Mouse (Mus musculus) lung, embryonic 14.5 days (tissue): ENCODE results near the gene Blvrb. TPM values are rescaled to one million over a fixed set of nuclear protein-coding genes. Genes with fewer than 3 reads are reported as not detected.
A peak's percentile ranks its signal among the peaks of the same experiment; 100 is the strongest.

Experiments used
- ATAC-seq: fragments of 200-750 bp; cut with Nextera tagmentation; 2 replicates; pipeline ENCODE4 v1.8.0; 2017; ENCODE audit warnings: mild to moderate bottlenecking, moderate TSS enrichment, moderate library complexity; ENCODE audit not compliant: insufficient read depth
- DNase-seq: peaks from one replicate; pipeline ENCODE4 v3.0.0-alpha.2; 2015
- H3K27ac ChIP-seq: fragments of 300-500 bp; sonication (generic); 2 replicates; pipeline ENCODE4 v1.5.1; 2014; ENCODE audit warnings: low read depth, mild to moderate bottlenecking, moderate library complexity
- H3K27me3 ChIP-seq: fragments of 300-500 bp; sonication (generic); 2 replicates; pipeline ENCODE4 v1.6.1; 2014; ENCODE audit warnings: low read length, control low read depth; ENCODE audit not compliant: insufficient read depth
- H3K36me3 ChIP-seq: fragments of 300-500 bp; sonication (generic); 2 replicates; pipeline ENCODE4 v1.6.1; 2014; ENCODE audit warnings: control low read depth; ENCODE audit not compliant: insufficient read depth
- H3K4me1 ChIP-seq: fragments of 300-500 bp; sonication (generic); 2 replicates; pipeline ENCODE4 v1.6.1; 2014; ENCODE audit warnings: antibody characterized with exemption, control low read depth; ENCODE audit not compliant: insufficient read depth
- H3K4me2 ChIP-seq: fragments of 300-500 bp; sonication (generic); 2 replicates; pipeline ENCODE4 v1.6.1; 2014; ENCODE audit warnings: mild to moderate bottlenecking
- H3K4me3 ChIP-seq: fragments of 300-500 bp; sonication (generic); 2 replicates; pipeline ENCODE4 v1.5.1; 2014; ENCODE audit warnings: low read depth, low read length
- H3K9ac ChIP-seq: fragments of 300-500 bp; sonication (generic); 2 replicates; pipeline ENCODE4 v1.6.1; 2014
- H3K9me3 ChIP-seq: fragments of 300-500 bp; sonication (generic); 2 replicates; pipeline ENCODE4 v1.6.1; 2016; ENCODE audit warnings: low read depth, low read length, control low read depth
- CTCF ChIP-seq: IDR thresholded peaks from 2 replicates; pipeline ENCODE4 v1.5.1; 2016; ENCODE audit warnings: antibody characterized with exemption, low read depth
- WGBS: fragments of 180-500 bp; shearing (Covaris S2); extraction: QIAGEN DNeasy Blood & Tissue Kit; methylation state at CpG from one replicate; pipeline ENCODE4 v1.1.7; 2014; 5-methylcytosine and 5-hydroxymethylcytosine counted together
- polyA plus RNA-seq: library from polyadenylated mRNA; unstranded; fragments of >200 nt; fragmentation: Nextera tagmentation; extraction: Ambion mirVana; gene quantifications from 2 replicates; pipeline ENCODE4 v1.2.1, GENCODE M21; 2014

Blvrb gene
- polyA plus RNA-seq, 1 experiment from 2014 or later, result 56.0 TPM

DNA sequence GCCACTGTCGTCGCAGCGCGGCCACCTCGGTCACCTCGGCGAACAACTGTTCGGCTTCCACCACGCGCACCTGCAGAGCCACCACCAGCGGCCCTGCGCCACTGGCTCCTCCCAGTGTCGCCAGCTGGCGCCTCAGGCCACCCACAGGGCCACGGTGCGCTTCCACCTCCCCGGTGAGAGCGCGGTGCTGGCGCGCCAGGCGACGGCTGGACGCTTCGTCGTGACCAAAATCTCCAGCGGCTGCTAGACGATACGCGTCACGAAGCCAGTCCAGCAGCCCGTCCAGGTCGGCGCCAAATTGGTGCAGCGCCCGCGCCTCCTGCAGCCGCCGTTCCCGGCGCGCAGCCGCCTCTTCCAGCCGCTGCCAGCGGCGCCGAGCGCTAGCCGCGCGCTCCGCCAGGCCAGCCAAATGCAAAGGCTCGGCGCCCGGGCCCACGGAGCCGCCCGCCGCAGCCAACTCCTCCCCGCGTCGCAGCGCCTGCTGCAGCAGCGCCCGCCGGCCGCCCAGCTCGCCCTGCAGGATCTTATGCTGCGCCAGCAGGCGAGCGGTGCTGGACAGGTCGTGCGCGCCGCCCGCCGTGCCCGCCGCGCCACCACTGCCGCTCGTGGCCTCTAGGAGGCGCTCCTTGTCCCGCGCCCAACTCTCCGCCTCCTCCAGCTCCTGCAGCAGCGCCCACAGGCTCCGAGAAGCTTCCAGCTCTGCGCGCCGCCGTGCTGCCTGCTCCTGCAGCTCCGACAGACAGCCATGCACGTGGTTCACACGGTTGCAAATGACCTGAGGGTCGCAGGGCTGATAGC lies 39.2 kb upstream of the Blvrb start:
- DNase-seq (peak; percentile 83), ATAC-seq (peak; percentile 89)
- Histone ChIP-seq H3K36me3 (no peaks in the 10 kb centered on the region), H3K4me2 (peak overlapping the region; percentile 74), H3K27me3 (peaks cover 61% of the 10 kb centered on the region), H3K27ac (no peak overlapping the region), H3K9me3 (no peaks in the 10 kb centered on the region; the same call in 1 of the 2 replicates), H3K4me3 (peak overlapping the region; percentile 44), H3K9ac (no peak overlapping the region; the same call in 1 of the 2 replicates), H3K4me1 (no peaks in the 10 kb centered on the region)
- WGBS, result under 1% methylated on average over 96 of the region's 96 CpGs
- TF ChIP-seq CTCF, result peak; percentile 72

DNA sequence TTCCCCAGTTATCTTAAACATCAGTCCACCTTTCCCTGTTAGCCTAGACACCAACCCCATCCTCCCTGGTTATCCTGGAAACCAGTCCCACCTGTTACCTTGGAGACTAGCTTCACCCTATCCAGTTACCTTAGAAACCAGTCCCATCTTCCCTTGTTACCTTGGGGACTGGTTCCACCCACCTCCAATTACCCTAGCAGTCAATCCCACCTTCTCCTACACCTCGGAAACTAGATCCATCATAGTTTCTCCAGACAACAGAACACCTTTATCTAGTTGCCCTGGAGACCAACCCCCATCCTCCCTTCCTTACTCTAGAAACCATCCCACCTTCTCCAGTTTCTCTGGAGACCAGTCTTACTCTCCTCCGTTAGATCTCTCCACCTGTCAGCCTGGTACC lies 30.6 kb upstream of the Blvrb start:
- no peak overlapping the region for H3K4me2 ChIP-seq
- WGBS, result 47% methylated on average over 2 of the region's 2 CpGs
- no peak for TF ChIP-seq CTCF
- H3K27me3 ChIP-seq, result no peaks in the 10 kb centered on the region
- no peaks in the 10 kb centered on the region for H3K36me3 ChIP-seq
- DNase-seq, result no peak
- no peak overlapping the region for H3K27ac ChIP-seq
- H3K4me3 ChIP-seq, result no peak overlapping the region
- H3K9me3 ChIP-seq, result no peaks in the 10 kb centered on the region
- no peak overlapping the region for H3K9ac ChIP-seq
- ATAC-seq, result no peak
- H3K4me1 ChIP-seq, result no peaks in the 10 kb centered on the region

DNA sequence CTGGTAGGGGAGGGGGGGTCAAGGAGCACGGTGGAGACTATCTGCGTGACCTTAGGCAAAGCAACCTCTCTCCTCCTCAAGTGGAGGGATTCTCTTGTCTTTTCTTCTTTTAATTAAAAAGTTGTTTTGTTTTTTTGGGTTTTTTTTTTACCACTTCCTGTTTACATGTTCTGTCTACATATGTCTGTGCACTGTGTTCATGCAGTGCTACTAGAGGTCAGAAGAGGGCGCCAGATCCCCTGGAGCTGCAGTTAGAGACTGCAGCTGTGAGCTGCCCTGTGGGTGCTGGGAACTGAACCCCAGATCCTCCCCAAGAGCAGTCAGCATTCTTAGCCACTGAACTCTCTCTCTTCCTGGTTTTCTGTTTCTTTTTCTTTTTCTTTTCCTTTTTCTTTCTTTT lies 28.7 kb upstream of the Blvrb start:
- no peak overlapping the region for H3K4me3 ChIP-seq
- no peak overlapping the region for H3K27ac ChIP-seq
- 59% methylated on average over 3 of the region's 3 CpGs for WGBS
- ATAC-seq (no peak), DNase-seq (peak; percentile 15)
- H3K9ac ChIP-seq, result no peak overlapping the region
- H3K4me1 ChIP-seq, result no peaks in the 10 kb centered on the region
- H3K9me3 ChIP-seq, result no peaks in the 10 kb centered on the region
- H3K4me2 ChIP-seq, result no peak overlapping the region
- peak; percentile 28; the same call in 1 of the 2 replicates for TF ChIP-seq CTCF
- H3K36me3 ChIP-seq, result no peaks in the 10 kb centered on the region
- no peaks in the 10 kb centered on the region for H3K27me3 ChIP-seq

DNA sequence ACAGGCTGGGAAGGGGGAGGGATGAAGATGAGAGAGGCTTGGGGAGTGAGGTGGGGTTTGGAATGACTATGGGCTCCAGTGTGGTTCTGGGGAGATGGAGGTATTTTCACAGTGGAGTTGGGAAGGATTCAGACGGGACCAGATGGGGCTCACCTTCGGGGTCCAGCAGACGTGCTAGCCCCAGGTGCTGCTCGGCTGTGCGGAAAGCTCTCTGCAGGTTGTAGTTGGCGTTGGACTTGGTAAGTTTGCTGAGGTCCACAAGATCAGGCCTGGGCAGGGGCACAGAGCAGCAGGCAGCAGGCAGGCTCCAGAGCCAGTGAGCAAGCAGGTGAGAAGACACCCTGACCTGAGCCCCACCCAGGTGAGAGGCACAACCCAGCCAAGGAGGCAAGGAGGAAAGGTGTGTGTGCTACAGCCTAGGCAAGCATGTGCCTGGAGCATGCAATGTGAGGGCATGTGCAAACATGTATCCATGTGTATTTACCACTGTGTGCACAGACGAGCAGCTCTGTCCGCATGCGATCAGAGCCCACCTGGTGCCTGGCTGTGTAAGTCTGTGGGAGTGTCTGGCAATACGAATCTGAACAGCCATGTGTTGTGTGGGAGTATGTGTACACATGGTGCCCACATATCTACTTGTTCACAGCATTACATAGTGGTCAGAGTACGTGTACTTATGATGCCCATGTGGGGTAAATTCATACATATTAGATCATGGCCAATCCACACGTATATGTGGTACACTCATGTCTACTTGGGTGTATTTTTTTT lies 24.0 kb upstream of the Blvrb start:
- TF ChIP-seq CTCF, result no peak
- Histone ChIP-seq H3K9me3 (no peaks in the 10 kb centered on the region), H3K4me1 (no peaks in the 10 kb centered on the region), H3K4me2 (no peak overlapping the region), H3K27ac (no peak overlapping the region), H3K27me3 (no peaks in the 10 kb centered on the region), H3K4me3 (no peak overlapping the region), H3K36me3 (no peaks in the 10 kb centered on the region), H3K9ac (no peak overlapping the region)
- ATAC-seq (no peak), DNase-seq (no peak)
- WGBS, result 73% methylated on average over 12 of the region's 12 CpGs

DNA sequence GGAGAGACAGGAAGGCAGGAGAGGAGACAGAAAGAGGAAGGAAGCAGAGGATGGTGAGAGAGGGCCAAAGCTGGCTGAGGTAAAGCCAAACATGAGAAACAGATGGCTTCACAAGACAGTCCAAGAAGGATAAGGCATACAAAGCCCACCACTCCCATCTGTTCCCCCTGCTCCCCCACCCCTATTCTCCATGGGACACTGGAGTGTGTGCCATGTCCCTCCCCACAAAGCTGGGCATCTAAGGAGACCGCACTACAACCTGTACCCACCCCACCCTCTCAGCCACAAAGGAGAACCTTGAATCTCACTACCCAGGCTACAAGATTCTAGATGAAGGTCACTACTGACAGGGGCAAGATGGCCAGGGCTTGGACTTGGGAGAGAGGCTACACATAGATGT lies 20.4 kb upstream of the Blvrb start:
- H3K27ac ChIP-seq, result no peak overlapping the region
- no peak overlapping the region for H3K4me2 ChIP-seq
- no peak overlapping the region for H3K4me3 ChIP-seq
- no peak for TF ChIP-seq CTCF
- no peaks in the 10 kb centered on the region for H3K36me3 ChIP-seq
- WGBS, result 94% methylated on average over 1 of the region's 1 CpGs
- no peak for DNase-seq
- H3K9me3 ChIP-seq, result no peaks in the 10 kb centered on the region
- ATAC-seq, result no peak
- no peak overlapping the region for H3K9ac ChIP-seq
- no peaks in the 10 kb centered on the region for H3K4me1 ChIP-seq
- no peaks in the 10 kb centered on the region for H3K27me3 ChIP-seq

DNA sequence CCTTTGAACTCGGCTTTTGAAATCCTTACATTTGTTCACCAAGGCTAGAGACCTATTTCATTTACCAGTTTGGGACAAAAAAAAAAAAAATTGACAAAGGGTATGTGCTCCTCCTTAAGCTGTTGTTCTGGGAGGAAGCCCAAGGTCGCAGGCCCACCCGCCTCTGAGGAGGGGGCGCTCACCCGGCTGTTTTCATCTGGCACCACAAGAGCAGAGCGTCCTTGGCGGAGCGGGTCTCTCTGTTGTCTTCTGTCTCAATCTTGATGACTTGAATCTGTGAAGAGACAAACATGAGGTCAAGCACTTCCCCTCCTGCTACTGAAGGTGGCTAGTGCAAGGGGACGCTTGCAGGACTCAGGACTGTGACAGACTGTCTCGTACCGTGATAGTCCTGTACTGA lies 19.8 kb upstream of the Blvrb start:
- H3K4me1 ChIP-seq, result no peaks in the 10 kb centered on the region
- H3K27ac ChIP-seq, result no peak overlapping the region
- ATAC-seq, result no peak
- peaks cover 2% of the 10 kb centered on the region; the same call in 1 of the 2 replicates for H3K27me3 ChIP-seq
- no peak overlapping the region for H3K4me2 ChIP-seq
- no peak overlapping the region for H3K4me3 ChIP-seq
- H3K36me3 ChIP-seq, result no peaks in the 10 kb centered on the region
- no peak for TF ChIP-seq CTCF
- H3K9me3 ChIP-seq, result no peaks in the 10 kb centered on the region
- WGBS, result 71% methylated on average over 11 of the region's 11 CpGs
- DNase-seq, result no peak
- no peak overlapping the region for H3K9ac ChIP-seq

DNA sequence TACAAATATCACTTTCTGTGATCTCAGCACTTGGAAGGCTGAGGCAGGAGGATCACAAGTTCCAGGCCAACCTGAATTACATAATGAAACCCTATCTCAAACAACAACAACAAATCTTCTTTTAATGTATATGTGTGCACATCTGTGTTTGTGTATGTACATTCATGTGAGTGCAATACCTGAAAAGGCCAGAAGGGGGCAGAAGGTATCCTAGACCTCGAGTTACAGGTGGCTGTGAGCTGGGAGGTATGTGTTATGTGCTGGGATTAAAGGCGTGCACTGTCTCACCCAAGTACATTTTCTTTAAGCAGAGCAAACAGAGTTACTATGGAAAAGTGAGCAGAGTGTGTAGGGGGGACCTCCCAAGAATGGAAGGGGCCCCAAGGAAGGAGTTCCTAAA lies 18.6 kb upstream of the Blvrb start:
- no peak overlapping the region for H3K4me3 ChIP-seq
- H3K9me3 ChIP-seq, result no peaks in the 10 kb centered on the region
- no peak overlapping the region for H3K9ac ChIP-seq
- peak; percentile 39 for TF ChIP-seq CTCF
- no peak overlapping the region for H3K4me2 ChIP-seq
- H3K36me3 ChIP-seq, result no peaks in the 10 kb centered on the region
- no peaks in the 10 kb centered on the region for H3K4me1 ChIP-seq
- no peak for ATAC-seq
- H3K27me3 ChIP-seq, result peaks cover 9% of the 10 kb centered on the region; the same call in 1 of the 2 replicates
- DNase-seq, result no peak
- H3K27ac ChIP-seq, result no peak overlapping the region
- WGBS, result 62% methylated on average over 2 of the region's 2 CpGs
